Mouse (Mus musculus) CH12.LX (cell line): ENCODE measurements around the gene Acot7.

ENCODE experiments used
- CHD1 ChIP-seq: IDR thresholded peaks from 2 replicates; pipeline ENCODE4 v1.6.1; 2012; ENCODE audit warnings: low read depth, low read length, improper control_type of control experiment, inconsistent platforms
- CTCF ChIP-seq, 2 experiments: IDR thresholded peaks in 1 of 2; conservative IDR thresholded peaks in 1 of 2; 2 replicates each; pipeline ENCODE4 v1.5.1; 2011 to 2012; ENCODE audit warnings: low read depth in 2 of 2, low read length in 2 of 2, improper control_type of control experiment in 1 of 2, inconsistent platforms in 1 of 2, mild to moderate bottlenecking in 1 of 2, moderate library complexity in 1 of 2
- MAX ChIP-seq: IDR thresholded peaks from 2 replicates; pipeline ENCODE4 v1.6.1; 2011; ENCODE audit warnings: low read length, improper control_type of control experiment
- NELFE ChIP-seq: IDR thresholded peaks from 2 replicates; pipeline ENCODE4 v1.6.1; 2011; ENCODE audit warnings: low read depth, low read length, improper control_type of control experiment
- POLR2A ChIP-seq: IDR thresholded peaks from 2 replicates; pipeline ENCODE4 v1.6.1; 2011; ENCODE audit warnings: low read depth, mild to moderate bottlenecking, improper control_type of control experiment, low read length
- RAD21 ChIP-seq: IDR thresholded peaks from 2 replicates; pipeline ENCODE4 v1.6.1; 2011; ENCODE audit warnings: low read depth, mild to moderate bottlenecking, low read length, improper control_type of control experiment, moderate library complexity
- SIN3A ChIP-seq: IDR thresholded peaks from 2 replicates; pipeline ENCODE4 v1.6.1; 2012; ENCODE audit warnings: low read length, improper control_type of control experiment, inconsistent platforms
- SMC3 ChIP-seq: IDR thresholded peaks from 2 replicates; pipeline ENCODE4 v1.6.1; 2011; ENCODE audit warnings: low read depth, low read length, improper control_type of control experiment
- TBP ChIP-seq: conservative IDR thresholded peaks from 2 replicates; pipeline ENCODE4 v1.6.1; 2011; ENCODE audit warnings: low read depth, low read length, improper control_type of control experiment
- UBTF ChIP-seq: IDR thresholded peaks from 2 replicates; pipeline ENCODE4 v1.6.1; 2012; ENCODE audit warnings: low read depth, mild to moderate bottlenecking, inconsistent platforms, low read length, improper control_type of control experiment, moderate library complexity
- ZMIZ1 ChIP-seq: IDR thresholded peaks from 2 replicates; pipeline ENCODE4 v1.6.1; 2012; ENCODE audit warnings: low read depth, mild to moderate bottlenecking, inconsistent platforms, low read length, improper control_type of control experiment

DNA sequence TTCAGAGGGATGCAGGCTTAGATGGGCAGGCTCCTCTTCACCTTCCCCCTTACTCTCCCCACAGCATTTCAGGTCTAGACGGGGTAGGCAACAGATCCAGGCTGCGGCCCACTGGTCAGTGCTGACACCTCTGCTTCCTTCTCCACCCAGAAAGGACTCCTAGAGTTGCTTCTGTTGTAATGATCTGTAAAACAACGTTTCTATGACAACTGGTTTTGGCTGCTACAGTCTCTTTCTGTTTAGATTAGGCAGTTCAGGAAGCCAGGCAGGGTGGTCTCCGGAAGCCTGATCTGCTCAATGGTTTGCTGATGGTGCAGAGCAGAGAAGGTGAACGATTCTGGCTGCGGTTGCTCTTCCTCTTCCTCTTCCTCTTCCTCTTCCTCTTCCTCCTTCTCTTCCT is 23.6 kb downstream of the Acot7 start:
- TF ChIP-seq RAD21 (no peak), CTCF (conservative IDR thresholded peaks at IDR 0.05 in 1 of 2, IDR thresholded peaks at IDR 0.05 in 1 of 2; ENCODE audit: low read depth in 2 of 2, low read length in 2 of 2) (no peak), ZMIZ1 (no peak), SMC3 (no peak), SIN3A (no peak), MAX (no peak), POLR2A (no peak), NELFE (no peak), TBP (no peak), UBTF (no peak), CHD1 (no peak)
